Mouse (Mus musculus) limb, embryonic 14.5 days (tissue): ENCODE measurements around the gene Dnajc27. TPM values are rescaled to one million over a fixed set of nuclear protein-coding genes. Genes with fewer than 3 reads are reported as not detected.

Source experiments
- ATAC-seq: fragments of 200-750 bp; cut with Nextera tagmentation; 2 replicates; pipeline ENCODE4 v1.8.0; 2017; ENCODE audit warnings: low read depth, moderate number of reproducible peaks, moderate TSS enrichment; ENCODE audit not compliant: low FRiP score
- DNase-seq: peaks from one replicate; pipeline ENCODE4 v3.0.0-alpha.2; 2015; ENCODE audit warnings: low spot score
- H3K27ac ChIP-seq: fragments of 300-500 bp; sonication (generic); replicated peaks from 2 replicates; pipeline ENCODE4 v1.5.1; 2014; ENCODE audit warnings: low read depth, mild to moderate bottlenecking, low read length, moderate library complexity, mixed read lengths
- H3K27me3 ChIP-seq: fragments of 300-500 bp; sonication (generic); 2 replicates; pipeline ENCODE4 v1.6.1; 2014; ENCODE audit warnings: low read length, mixed read lengths; ENCODE audit not compliant: control insufficient read depth, insufficient read depth
- H3K36me3 ChIP-seq: fragments of 300-500 bp; sonication (generic); 2 replicates; pipeline ENCODE4 v1.6.1; 2014; ENCODE audit warnings: mild to moderate bottlenecking, low read length, moderate library complexity, mixed read lengths; ENCODE audit not compliant: control insufficient read depth, insufficient read depth
- H3K4me1 ChIP-seq: fragments of 300-500 bp; sonication (generic); 2 replicates; pipeline ENCODE4 v1.6.1; 2014; ENCODE audit warnings: antibody characterized with exemption, low read length, mixed read lengths; ENCODE audit not compliant: control insufficient read depth, insufficient read depth
- H3K4me2 ChIP-seq: fragments of 300-500 bp; sonication (generic); replicated peaks from 2 replicates; pipeline ENCODE4 v1.6.1; 2014; ENCODE audit warnings: low read depth, mild to moderate bottlenecking, low read length, moderate library complexity; ENCODE audit not compliant: severe bottlenecking
- H3K4me3 ChIP-seq: fragments of 300-500 bp; sonication (generic); replicated peaks from 2 replicates; pipeline ENCODE4 v1.5.1; 2014; ENCODE audit warnings: low read length
- H3K9ac ChIP-seq: fragments of 300-500 bp; sonication (generic); 2 replicates; pipeline ENCODE4 v1.6.1; 2014; ENCODE audit warnings: mild to moderate bottlenecking, low read depth, low read length, moderate library complexity; ENCODE audit not compliant: severe bottlenecking
- H3K9me3 ChIP-seq: fragments of 300-500 bp; sonication (generic); 2 replicates; pipeline ENCODE4 v1.6.1; 2016; ENCODE audit warnings: low read length; ENCODE audit not compliant: control insufficient read depth
- POLR2A ChIP-seq: fragments of 200-500 bp; IDR thresholded peaks from 2 replicates; pipeline ENCODE4 v1.8.0; 2012; ENCODE audit warnings: inconsistent platforms, mild to moderate bottlenecking, moderate library complexity, borderline replicate concordance; ENCODE audit not compliant: insufficient read depth, insufficient read length; ENCODE audit errors: extremely low read depth
- WGBS: fragments of 180-500 bp; shearing (Covaris S2); extraction: QIAGEN DNeasy Blood & Tissue Kit; methylation state at CpG from one replicate; pipeline ENCODE4 v1.1.7; 2014; 5-methylcytosine and 5-hydroxymethylcytosine counted together
- polyA plus RNA-seq, 2 experiments: library from polyadenylated mRNA; depleted of rRNA in 1 of 2; stranded (reverse) in 1 of 2; unstranded in 1 of 2; fragments of >200 nt; fragmentation: Nextera tagmentation in 1 of 2; extraction: Ambion mirVana in 1 of 2; gene quantifications; 2 replicates each; pipeline versions ENCODE4 v1.2.1 to v1.2.3; 2012 to 2014

Gene Dnajc27
- polyA plus RNA-seq, 2 experiments, result 8.0 to 12.4 TPM

DNA sequence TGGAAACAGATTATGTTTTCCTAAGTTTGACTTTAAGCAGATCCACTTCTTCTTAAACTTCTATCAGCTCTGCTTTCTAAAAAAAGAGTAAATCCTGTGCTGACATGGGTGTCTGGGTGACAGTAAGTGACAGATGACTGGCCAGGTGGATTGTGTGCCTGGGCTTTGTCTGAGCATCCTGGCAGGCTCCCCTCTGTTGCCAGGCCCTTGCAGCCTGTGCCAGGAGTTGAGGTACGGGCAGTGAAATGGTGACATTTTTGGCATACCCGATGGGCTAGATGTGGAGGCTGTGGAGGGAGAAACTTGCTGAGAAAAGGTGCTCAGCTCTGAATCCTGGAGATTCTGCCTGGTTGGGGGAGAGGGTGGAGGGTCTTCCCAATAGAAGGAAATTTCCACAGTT, 75.1 kb downstream of the Dnajc27 start:
- no peaks in the 10 kb centered on the region for H3K27me3 ChIP-seq
- no peaks in the 10 kb centered on the region for H3K9me3 ChIP-seq
- no peak for DNase-seq
- H3K27ac ChIP-seq, result no peak overlapping the region
- no peak for TF ChIP-seq POLR2A
- H3K4me1 ChIP-seq, result no peaks in the 10 kb centered on the region
- no peak overlapping the region for H3K4me2 ChIP-seq
- ATAC-seq, result no peak
- WGBS, result 73% methylated on average over 2 of the region's 2 CpGs
- H3K36me3 ChIP-seq, result no peaks in the 10 kb centered on the region; the same call in 1 of the 2 replicates
- no peak overlapping the region for H3K9ac ChIP-seq
- H3K4me3 ChIP-seq, result no peak overlapping the region

DNA sequence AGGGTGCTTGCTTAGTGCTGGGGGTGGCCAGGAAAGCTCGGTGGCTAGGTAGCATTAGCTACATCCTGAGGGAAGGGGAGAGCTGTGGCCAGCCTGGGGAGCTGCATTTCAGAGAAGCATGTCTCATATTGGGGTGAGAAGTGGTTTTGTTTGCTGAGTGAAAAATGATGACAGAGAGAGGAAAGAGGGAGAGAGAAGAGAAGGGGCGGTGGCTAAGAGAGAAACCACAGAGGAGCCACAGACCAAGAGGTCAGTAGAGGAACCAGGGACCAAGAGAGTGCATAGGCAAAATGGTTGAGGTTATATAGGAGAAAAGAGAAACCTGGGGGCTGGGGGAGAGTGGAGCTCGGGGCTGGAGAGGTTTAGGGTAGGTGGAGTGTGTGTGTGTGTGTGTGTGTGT, 75.8 kb downstream of the Dnajc27 start:
- Histone ChIP-seq H3K9me3 (no peaks in the 10 kb centered on the region), H3K27me3 (no peaks in the 10 kb centered on the region), H3K4me3 (no peak overlapping the region), H3K27ac (no peak overlapping the region), H3K4me2 (no peak overlapping the region), H3K9ac (no peak overlapping the region), H3K36me3 (no peaks in the 10 kb centered on the region; the same call in 1 of the 2 replicates), H3K4me1 (no peaks in the 10 kb centered on the region)
- ATAC-seq (no peak), DNase-seq (no peak)
- TF ChIP-seq POLR2A, result no peak
- 94% methylated on average over 3 of the region's 3 CpGs for WGBS

DNA sequence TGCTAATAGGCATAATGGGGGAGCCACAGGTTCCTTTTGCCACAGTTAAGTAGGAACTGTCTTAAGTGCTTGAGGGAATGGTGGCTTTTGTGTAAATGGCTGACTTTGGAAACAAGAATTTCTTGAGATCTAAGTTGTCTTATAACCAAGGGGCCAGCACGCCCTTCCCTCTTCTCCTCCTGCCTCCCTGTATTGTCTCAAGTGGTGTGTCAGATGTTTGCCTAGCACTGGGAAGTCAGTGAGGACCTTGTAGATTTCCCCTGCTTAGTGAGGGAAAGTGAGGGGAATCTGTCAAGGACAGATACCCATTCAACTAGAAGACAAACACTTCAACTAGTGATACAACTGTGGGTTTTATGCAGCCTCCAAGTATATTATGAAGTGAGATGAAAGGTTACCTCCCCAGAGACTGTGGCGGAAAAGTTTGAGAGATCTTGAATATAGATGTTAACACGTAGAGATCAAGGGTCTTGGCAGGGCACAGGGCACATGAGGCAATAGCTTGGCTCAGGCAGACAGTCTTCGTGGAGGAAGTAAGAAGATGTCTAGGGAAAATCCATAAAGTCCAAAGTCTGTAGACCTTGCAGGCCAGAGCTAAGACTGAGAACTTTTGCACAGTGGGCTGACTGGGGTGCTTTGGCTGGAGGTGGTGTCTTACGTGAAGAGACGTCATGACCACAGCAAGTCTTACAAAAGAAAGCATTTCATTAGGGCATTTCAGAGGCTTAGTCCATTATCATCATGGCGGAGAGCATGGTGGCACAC, 76.7 kb downstream of the Dnajc27 start:
- no peak for TF ChIP-seq POLR2A
- no peak for DNase-seq
- no peak for ATAC-seq
- Histone ChIP-seq H3K9ac (no peak overlapping the region), H3K36me3 (no peaks in the 10 kb centered on the region; the same call in 1 of the 2 replicates), H3K4me2 (no peak overlapping the region), H3K4me1 (no peaks in the 10 kb centered on the region), H3K9me3 (no peaks in the 10 kb centered on the region), H3K27me3 (no peaks in the 10 kb centered on the region), H3K27ac (no peak overlapping the region), H3K4me3 (no peak overlapping the region)
- WGBS, result 92% methylated on average over 7 of the region's 7 CpGs

Other genes starting within 250 kb of the Dnajc27 start
- gene Pomc, start 127.6 kb upstream of the Dnajc27 start, polyA plus RNA-seq (2012; rRNA removed), result 2.6 and 2.7 TPM in 2 replicates
- 2.5 and 3.0 TPM in 2 replicates for gene Pomc, start 127.6 kb upstream of the Dnajc27 start, polyA plus RNA-seq (2014; fragmentation: Nextera tagmentation; extraction: Ambion mirVana)
- gene Efr3b, start 43.7 kb upstream of the Dnajc27 start, polyA plus RNA-seq (2012; rRNA removed), result 6.2 and 6.8 TPM in 2 replicates
- gene Efr3b, start 43.7 kb upstream of the Dnajc27 start, polyA plus RNA-seq (2014; fragmentation: Nextera tagmentation; extraction: Ambion mirVana), result 3.5 TPM in 2 replicates
- gene Adcy3, start 50.5 kb downstream of the Dnajc27 start, polyA plus RNA-seq (2012; rRNA removed), result 15.5 and 19.9 TPM in 2 replicates
- gene Adcy3, start 50.5 kb downstream of the Dnajc27 start, polyA plus RNA-seq (2014; fragmentation: Nextera tagmentation; extraction: Ambion mirVana), result 11.5 and 13.5 TPM in 2 replicates
- gene Ptrhd1, start 151.4 kb downstream of the Dnajc27 start, polyA plus RNA-seq (2012; rRNA removed), result 4.1 and 5.3 TPM in 2 replicates
- 5.5 and 5.6 TPM in 2 replicates for gene Ptrhd1, start 151.4 kb downstream of the Dnajc27 start, polyA plus RNA-seq (2014; fragmentation: Nextera tagmentation; extraction: Ambion mirVana)
- gene Cenpo, start 151.7 kb downstream of the Dnajc27 start, polyA plus RNA-seq (2012; rRNA removed), result 19.2 and 21.1 TPM in 2 replicates
- gene Cenpo, start 151.7 kb downstream of the Dnajc27 start, polyA plus RNA-seq (2014; fragmentation: Nextera tagmentation; extraction: Ambion mirVana), result 11.9 and 13.7 TPM in 2 replicates